Comparison of ENCODE assay signal across 9 mouse cellular contexts in the genomic region with DNA sequence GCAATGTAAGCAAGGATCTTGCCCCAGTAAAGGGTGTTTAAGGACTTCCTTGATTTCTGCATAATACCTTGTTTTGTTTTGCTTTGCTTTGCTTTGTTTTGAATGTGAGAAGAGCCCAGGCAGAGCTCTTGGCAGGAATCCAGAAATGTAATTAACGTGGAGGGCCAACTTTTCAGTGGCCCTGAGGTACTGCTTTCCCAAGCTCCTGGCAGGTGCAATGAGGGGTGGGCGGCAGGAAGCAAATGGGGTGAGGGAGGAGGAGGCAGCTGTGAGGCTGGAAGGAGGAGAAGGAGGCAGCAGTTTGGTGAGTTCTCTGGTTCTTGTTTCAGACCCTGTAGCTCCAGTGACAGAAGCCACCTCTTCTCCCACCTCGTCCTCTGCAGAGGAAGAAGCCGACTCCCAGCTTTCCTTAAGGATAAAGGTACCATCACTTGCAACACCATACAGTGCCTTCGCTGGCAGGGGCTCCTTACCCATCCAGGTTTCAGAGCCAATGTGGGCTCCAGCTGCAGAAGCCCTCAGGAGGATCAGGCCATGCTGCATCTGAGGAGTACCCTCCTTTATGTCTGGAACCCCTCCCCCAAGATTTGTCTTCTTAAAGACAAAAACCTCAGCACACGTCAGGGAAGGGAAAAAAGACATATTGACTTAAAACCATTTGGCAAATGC. TPM values are rescaled to one million over a fixed set of nuclear protein-coding genes. Genes with fewer than 3 reads are reported as not detected.
DNase-seq lines count a peak whose midpoint lies in the region; ATAC-seq and TF ChIP-seq lines count a peak whose summit lies in the region.
"Had no signal": no experiment of that assay in that cellular context is flagged by ENCODE, and none has a peak within 500 bp of the region (broad histone marks: within the 10 kb centered on the region; RNA-seq: fewer than 3 reads in every experiment).

No protein-coding gene starts in this region.

- no peak overlapping the region for H3K4me3 ChIP-seq in left cerebral cortex, adult 2 months
- H3K4me3 ChIP-seq in embryonic facial prominence, embryonic 15.5 days (replicated peaks), result no peak overlapping the region
- no peak overlapping the region for H3K4me3 ChIP-seq in hindbrain, embryonic 16.5 days (ENCODE audit: low read length)
- H3K4me3 ChIP-seq in neural tube, embryonic 14.5 days (ENCODE audit: low read depth, low read length), result no peak overlapping the region

- no peak overlapping the region for H3K27ac ChIP-seq in left cerebral cortex, adult 2 months
- H3K27ac ChIP-seq in embryonic facial prominence, embryonic 15.5 days (replicated peaks), result peak overlapping the region; percentile 83
- H3K27ac ChIP-seq in hindbrain, embryonic 16.5 days (ENCODE audit: low read depth, low read length), result peak overlapping the region; percentile 75
- peak overlapping the region; percentile 78 for H3K27ac ChIP-seq in neural tube, embryonic 14.5 days (ENCODE audit: low read depth, low read length)

- H3K36me3 ChIP-seq in embryonic facial prominence, embryonic 15.5 days, result no peaks in the 10 kb centered on the region
- no peaks in the 10 kb centered on the region for H3K36me3 ChIP-seq in hindbrain, embryonic 16.5 days (ENCODE audit: control insufficient read depth, insufficient read depth, low read length)
- no peaks in the 10 kb centered on the region for H3K36me3 ChIP-seq in neural tube, embryonic 14.5 days (ENCODE audit: control insufficient read depth, insufficient read depth, low read length)

- peak; percentile 31; the same call in 1 of the 2 replicates for ATAC-seq in embryonic facial prominence, embryonic 15.5 days (ENCODE audit: insufficient number of reproducible peaks, low FRiP score, low TSS enrichment, low read depth)
- ATAC-seq in hindbrain, embryonic 16.5 days, result no peak
- peak; percentile 63 for ATAC-seq in neural tube, embryonic 14.5 days (ENCODE audit: low read depth)

- no peak for TF ChIP-seq CTCF in left cerebral cortex, adult 2 months (IDR thresholded peaks at IDR 0.05)

- no peaks in the 10 kb centered on the region for H3K27me3 ChIP-seq in embryonic facial prominence, embryonic 15.5 days
- no peaks in the 10 kb centered on the region for H3K27me3 ChIP-seq in hindbrain, embryonic 16.5 days (replicated peaks; ENCODE audit: control insufficient read depth, insufficient read depth, low read length)
- H3K27me3 ChIP-seq in neural tube, embryonic 14.5 days (ENCODE audit: control insufficient read depth, insufficient read depth, low read length), result no peaks in the 10 kb centered on the region

- WGBS in embryonic facial prominence, embryonic 15.5 days, result 5% methylated on average over 6 of the region's 6 CpGs
- WGBS in hindbrain, embryonic 16.5 days, result 21% methylated on average over 6 of the region's 6 CpGs
- WGBS in neural tube, embryonic 14.5 days, result 21% methylated on average over 6 of the region's 6 CpGs

- peak; percentile 40 for DNase-seq in left cerebral cortex, postnatal 4 days
- no peak for DNase-seq in left cerebral cortex, adult 2 months (ENCODE audit: extremely low spot score in 1 of 2, low spot score in 2 of 2)
- no peak for DNase-seq in adrenal gland, postnatal 36 days
- DNase-seq in adrenal gland, adult 8-10 months, result no peak
- no peak for DNase-seq in thymus, postnatal 0 days (ENCODE audit: low spot score)

- peak overlapping the region; percentile 13 for H3K4me2 ChIP-seq in embryonic facial prominence, embryonic 15.5 days (replicated peaks)
- no peak overlapping the region; the same call in 1 of the 2 replicates for H3K4me2 ChIP-seq in hindbrain, embryonic 16.5 days (ENCODE audit: low read length)
- H3K4me2 ChIP-seq in neural tube, embryonic 14.5 days (ENCODE audit: low read depth, low read length), result no peak overlapping the region

- peaks cover 30% of the 10 kb centered on the region for H3K4me1 ChIP-seq in embryonic facial prominence, embryonic 15.5 days
- H3K4me1 ChIP-seq in hindbrain, embryonic 16.5 days (ENCODE audit: control insufficient read depth, insufficient read depth, low read depth, low read length), result peaks cover 22% of the 10 kb centered on the region
- H3K4me1 ChIP-seq in neural tube, embryonic 14.5 days (ENCODE audit: control insufficient read depth, insufficient read depth, low read length), result peaks cover 25% of the 10 kb centered on the region

- H3K9me3 ChIP-seq in embryonic facial prominence, embryonic 15.5 days (replicated peaks), result no peaks in the 10 kb centered on the region
- no peaks in the 10 kb centered on the region for H3K9me3 ChIP-seq in hindbrain, embryonic 16.5 days (ENCODE audit: control insufficient read depth, low read length)
- no peaks in the 10 kb centered on the region for H3K9me3 ChIP-seq in neural tube, embryonic 14.5 days (ENCODE audit: control insufficient read depth, low read length)

- no peak overlapping the region for H3K9ac ChIP-seq in embryonic facial prominence, embryonic 15.5 days
- no peak overlapping the region for H3K9ac ChIP-seq in hindbrain, embryonic 16.5 days (ENCODE audit: low read depth, low read length)
- no peak overlapping the region; the same call in 1 of the 2 replicates for H3K9ac ChIP-seq in neural tube, embryonic 14.5 days (replicated peaks; ENCODE audit: low read depth, low read length)

- intact Hi-C loops in left cerebral cortex, postnatal 4 days (cut with DNase I), result no loop called here
- intact Hi-C loops in left cerebral cortex, adult 2 months (cut with DNase I), result no loop called here

RNA-seq across cellular contexts. Expression of a gene that starts 36.2 kb away (rescaled TPM):
- total RNA-seq in left cerebral cortex, postnatal 4 days (2021), result 10 to 100 TPM; 25.6 to 26.8 TPM
- total RNA-seq in left cerebral cortex, adult 2 months (2021), result 10 to 100 TPM; 52.8 to 57.2 TPM
- 96.0 and 105 TPM in 2 replicates for polyA plus RNA-seq in embryonic facial prominence, embryonic 15.5 days (2015; fragmentation: Nextera tagmentation; extraction: Ambion mirVana)
- 28.5 and 34.3 TPM in 2 replicates for polyA plus RNA-seq in hindbrain, embryonic 16.5 days (2015; fragmentation: Nextera tagmentation; extraction: Ambion mirVana)
- polyA plus RNA-seq in neural tube, embryonic 14.5 days (2014; fragmentation: Nextera tagmentation; extraction: Ambion mirVana), result 18.4 and 29.9 TPM in 2 replicates
- 100 to 1,000 TPM in 1 of 2 experiments, 10 to 100 TPM in 1; 98.6 to 107 TPM for total RNA-seq in adrenal gland, postnatal 36 days (2021)
- 100 to 1,000 TPM in 2 of 4 experiments, 10 to 100 TPM in 2; 84.9 to 116 (median 99.1) TPM for total RNA-seq in adrenal gland, adult 8-10 months (2022)
- 11.0 and 12.1 TPM in 2 replicates for polyA plus RNA-seq in thymus, postnatal 0 days (2015; fragmentation: Nextera tagmentation; extraction: Ambion mirVana)
- total RNA-seq: MEL had no signal
